Mouse (Mus musculus): ENCODE results near the gene Gm6676.
"Not testable (repeated sequence)": the region's sequence is repeated elsewhere in the genome, so short reads cannot be mapped to it uniquely, and the experiment has no call there.

Gene Gm6676

GRCm38 (mm10) chr14:7125312-7125711, at the start of gene Gm6676:
TSS of gene Gm6676 (minus strand) at chr14:7125412.
- not testable (repeated sequence) for DNase-seq (ENCODE audit: low spot score)

GRCm38 (mm10) chr14:7174483-7174971, 49.3 kb upstream of the Gm6676 start, which contains the start of gene Gm3512:
TSS of gene Gm3512 (minus strand) at chr14:7174533.
- DNase-seq (ENCODE audit: low spot score): not testable (repeated sequence)

GRCm38 (mm10) chr14:7105124-7105802, 19.9 kb downstream of the Gm6676 start:
- DNase-seq (ENCODE audit: low spot score): peak; percentile 42

GRCm38 (mm10) chr14:7100521-7100920, 24.7 kb downstream of the Gm6676 start, which contains the start of gene Gm3696:
TSS of gene Gm3696 (minus strand) at chr14:7100621.
- DNase-seq (ENCODE audit: low spot score): not testable (repeated sequence)
